Mouse (Mus musculus): ENCODE data around the gene Polr2e.
"Not testable (repeated sequence)": the region's sequence is repeated elsewhere in the genome, so short reads cannot be mapped to it uniquely, and the experiment has no call there.

Polr2e gene

DNA sequence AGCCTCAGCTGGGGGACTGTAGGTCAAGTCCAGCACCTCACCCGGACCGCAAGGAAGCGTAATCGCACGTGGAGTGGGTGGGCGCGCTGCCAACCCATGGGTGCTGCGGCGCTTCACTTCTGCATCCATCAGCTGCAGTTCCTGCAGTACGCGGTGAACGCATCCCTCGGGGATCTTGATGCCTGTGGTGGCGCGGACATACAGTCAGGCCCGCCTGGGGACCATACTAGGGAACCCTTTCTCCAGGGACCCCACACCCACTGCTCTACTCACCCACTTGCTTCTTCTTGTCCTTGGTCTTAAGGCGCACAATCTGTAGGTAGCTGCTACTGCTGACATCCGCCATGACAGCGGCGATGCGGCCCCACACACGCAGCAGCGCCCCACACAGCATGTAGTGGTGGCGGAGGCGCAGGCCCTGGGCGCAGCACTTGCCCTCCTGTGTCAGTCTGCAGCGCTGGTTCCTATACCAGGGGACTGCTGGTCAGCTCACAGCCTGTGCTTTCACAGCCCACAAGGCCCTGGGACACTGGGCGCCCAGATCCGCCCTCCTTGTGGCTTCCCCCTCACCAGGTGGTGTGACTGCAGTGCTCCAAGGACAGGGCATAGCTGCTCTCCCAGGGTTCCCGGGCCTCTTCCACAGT is 18.2 kb upstream of the Polr2e start:
- DNase-seq (ENCODE audit: low spot score in 2 of 2) = no peak

DNA sequence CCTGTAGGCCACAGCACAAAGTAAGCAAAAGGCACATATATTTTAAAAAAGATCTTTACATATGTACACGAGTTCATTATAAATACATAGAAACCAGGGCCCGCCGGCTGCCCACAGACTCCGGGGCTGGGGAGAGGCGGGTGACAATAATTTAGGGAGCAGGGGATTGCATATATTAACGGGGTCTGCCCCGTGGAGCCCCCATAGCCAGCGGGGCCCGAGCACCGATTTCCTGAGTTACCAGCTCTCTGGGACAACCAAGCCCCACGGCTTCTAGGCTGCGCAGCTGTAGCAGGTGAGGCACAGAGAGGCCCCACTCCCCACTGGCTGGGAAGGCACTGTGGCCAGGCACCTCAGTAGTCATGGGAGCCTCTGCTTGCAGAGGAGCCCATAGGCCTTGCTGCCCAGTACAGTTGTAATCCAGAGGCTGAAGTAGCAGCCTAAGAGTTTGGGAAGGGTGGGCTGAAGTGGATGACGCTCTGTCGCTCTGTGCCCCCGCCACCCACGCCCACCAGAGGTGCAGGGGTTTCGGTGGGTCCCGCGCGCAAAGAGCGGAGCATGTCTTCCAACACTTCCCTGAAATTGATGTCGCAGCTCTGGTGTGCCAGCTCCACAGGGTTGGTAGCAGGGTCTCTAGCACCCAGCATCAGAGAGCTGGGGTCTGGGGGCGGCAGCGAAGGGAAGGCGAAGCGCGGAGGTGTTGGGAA is 17.5 kb upstream of the Polr2e start:
- DNase-seq (ENCODE audit: low spot score in 2 of 2) = no peak

- DNase-seq (ENCODE audit: low spot score in 2 of 2) = no peak
These were observed 16.9 kb upstream of the Polr2e start for GRCm38 (mm10) chr10:80056506-80056905.

DNA sequence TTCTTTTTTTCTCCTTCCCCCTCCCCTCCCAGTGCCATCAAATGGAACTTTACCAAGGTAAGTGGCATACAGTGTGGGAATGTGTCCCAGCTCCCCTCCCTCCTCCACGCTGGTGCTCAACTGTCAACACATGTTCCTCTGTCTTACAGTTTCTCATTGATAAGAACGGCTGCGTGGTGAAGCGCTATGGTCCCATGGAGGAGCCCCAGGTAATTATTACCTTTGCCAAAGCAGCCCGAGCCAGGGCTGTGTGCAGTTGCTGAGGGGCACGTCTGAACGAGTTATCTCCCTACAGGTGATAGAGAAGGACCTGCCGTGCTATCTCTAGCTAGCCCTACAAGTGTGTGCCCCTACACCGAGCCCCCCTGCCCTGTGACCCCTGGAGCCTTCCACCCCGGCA is 16.3 kb upstream of the Polr2e start:
- no peak for DNase-seq (ENCODE audit: low spot score in 2 of 2)

- no peak for DNase-seq (ENCODE audit: low spot score in 2 of 2)
These were observed 15.8 kb upstream of the Polr2e start for GRCm38 (mm10) chr10:80055364-80055763.

DNA sequence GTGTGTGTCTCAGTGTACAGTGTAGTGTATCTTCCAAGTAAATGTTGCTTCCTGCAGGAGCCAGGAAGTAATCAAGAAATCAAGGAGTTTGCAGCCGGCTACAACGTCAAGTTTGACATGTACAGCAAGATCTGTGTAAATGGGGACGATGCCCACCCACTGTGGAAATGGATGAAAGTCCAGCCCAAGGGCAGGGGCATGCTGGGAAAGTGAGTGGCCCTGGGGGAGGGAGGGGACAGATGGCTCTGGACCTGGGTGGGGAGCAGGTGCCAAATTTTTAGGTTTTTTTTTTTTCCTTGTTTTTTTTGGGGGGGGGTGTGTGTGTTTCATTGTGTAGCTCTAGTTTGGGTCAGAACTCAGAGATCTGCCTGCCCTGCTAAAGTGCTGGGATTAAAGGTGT is 15.3 kb upstream of the Polr2e start:
- not testable (repeated sequence) for DNase-seq (ENCODE audit: low spot score in 2 of 2)

DNA sequence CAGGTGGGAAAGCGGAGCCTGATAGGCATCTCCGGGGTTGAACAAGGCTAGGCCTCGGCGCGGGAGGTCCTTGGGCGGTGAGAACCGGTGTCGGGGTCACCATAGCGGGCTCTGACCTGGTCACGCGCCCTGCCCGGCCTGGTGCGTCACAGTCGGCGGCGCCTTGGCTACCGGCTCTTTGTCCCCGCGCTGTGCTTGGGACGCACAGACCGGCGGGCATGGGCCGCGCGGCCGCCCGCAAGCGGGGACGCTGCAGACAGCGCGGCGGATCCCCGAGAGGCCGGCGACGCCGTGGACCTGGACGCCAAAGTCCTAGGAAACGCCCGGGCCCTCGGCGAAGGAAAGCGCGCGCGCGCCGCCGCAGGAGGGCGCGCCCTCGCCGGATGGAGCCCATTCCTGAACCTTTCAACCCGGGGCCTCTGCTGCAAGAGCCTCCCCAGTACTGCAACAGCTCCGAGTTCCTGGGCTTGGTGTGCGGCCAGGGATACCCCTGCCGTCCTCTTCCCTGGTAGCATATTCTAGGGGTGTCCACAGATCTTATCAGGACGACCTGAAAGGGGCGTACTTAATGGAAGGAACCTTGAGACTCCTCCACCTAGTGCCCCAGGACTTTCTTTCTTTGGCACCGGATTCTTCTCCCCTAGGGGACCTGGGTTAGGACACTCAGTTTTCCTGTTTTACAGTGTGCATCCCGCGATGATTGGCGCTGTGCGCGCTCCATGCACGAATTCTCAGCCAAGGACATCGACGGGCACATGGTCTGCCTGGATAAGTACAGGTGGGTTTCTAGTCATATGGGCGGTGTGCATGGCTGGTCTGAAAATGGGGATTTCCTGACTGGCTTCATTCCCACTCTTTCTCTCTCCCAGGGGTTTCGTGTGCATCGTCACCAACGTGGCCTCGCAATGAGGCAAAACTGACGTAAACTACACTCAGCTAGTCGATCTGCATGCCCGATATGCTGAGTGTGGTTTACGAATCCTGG is 14.5 kb upstream of the Polr2e start:
- DNase-seq (ENCODE audit: low spot score in 2 of 2) = peak; percentile 65 to 68

DNA sequence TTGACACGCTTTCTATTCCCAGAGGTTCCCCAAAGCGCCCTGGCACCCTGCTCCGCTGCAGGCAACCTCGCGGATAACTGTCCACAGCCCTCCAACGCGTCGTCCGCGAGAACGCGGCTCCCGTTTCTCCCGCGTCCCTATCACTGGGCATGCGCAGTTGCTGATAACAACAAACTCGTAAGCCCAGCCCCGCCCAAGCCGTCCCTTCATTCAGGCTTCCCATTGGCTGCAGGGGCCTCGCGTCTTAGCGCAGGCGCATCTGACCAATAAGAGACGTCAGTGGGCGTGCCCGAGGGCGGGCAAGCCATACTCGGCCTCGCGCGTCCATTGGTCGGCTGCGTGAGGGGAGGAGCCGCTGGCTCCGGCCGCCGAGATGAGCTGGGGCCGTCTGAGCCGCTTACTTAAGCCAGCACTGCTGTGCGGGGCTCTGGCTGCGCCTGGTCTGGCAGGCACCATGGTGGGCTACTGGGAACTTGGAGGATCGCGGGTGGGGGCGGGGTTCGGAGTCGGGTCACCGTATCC is 13.7 kb upstream of the Polr2e start:
- peak; percentile 99 to 100 for DNase-seq (ENCODE audit: low spot score in 2 of 2)

DNA sequence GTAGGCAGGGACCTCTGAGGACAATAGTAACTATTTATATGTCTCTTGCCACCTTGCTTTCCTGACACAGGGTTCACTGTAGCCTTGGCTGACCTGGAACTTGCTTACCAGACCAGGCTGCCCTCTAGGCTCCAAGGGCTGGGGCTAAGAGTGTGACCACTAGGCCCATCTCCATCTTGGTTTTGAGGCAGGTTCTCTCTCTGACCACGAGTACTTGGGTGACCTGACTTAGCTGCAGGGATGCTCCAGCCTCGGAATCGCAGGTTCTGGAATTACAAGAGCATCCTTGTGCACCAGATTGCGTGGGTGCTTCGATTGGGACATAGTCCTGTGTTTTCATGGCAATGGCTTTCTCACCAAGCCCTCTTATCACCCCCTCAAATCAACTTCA is 12.8 kb upstream of the Polr2e start:
- DNase-seq (ENCODE audit: low spot score in 2 of 2) = no peak

- DNase-seq (ENCODE audit: low spot score in 2 of 2) = peak in 1 of 2 experiments; percentile 69
These were observed 12.2 kb upstream of the Polr2e start for GRCm38 (mm10) chr10:80051618-80052373.

- DNase-seq (ENCODE audit: low spot score in 2 of 2) = no peak
These were observed 11.5 kb upstream of the Polr2e start for GRCm38 (mm10) chr10:80050885-80051617.

DNA sequence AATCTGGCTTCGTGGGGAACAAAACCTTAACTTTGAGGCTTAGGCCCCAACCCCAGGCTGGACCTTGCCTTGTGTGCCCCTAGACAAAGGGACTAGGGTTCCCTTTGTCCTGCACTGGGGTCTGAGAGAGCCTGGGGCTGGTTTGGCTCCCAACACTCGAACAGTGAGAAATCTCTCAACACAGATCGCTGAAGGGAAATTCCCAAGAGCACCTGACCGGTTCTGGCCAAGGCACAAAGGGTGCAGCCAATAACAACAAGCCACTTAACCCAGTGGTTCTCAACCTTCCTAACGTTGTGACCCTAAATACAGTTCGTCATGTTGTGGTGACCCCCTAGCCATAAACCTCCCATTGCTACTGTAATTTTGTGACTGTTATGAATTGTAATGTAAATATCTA is 10.6 kb upstream of the Polr2e start:
- no peak for DNase-seq (ENCODE audit: low spot score in 2 of 2)

- no peak for DNase-seq (ENCODE audit: low spot score in 2 of 2)
These were observed 9.2 kb upstream of the Polr2e start for GRCm38 (mm10) chr10:80048834-80049233.

- no peak for DNase-seq (ENCODE audit: low spot score in 2 of 2)
These were observed 8.8 kb upstream of the Polr2e start for GRCm38 (mm10) chr10:80048396-80048795.

DNA sequence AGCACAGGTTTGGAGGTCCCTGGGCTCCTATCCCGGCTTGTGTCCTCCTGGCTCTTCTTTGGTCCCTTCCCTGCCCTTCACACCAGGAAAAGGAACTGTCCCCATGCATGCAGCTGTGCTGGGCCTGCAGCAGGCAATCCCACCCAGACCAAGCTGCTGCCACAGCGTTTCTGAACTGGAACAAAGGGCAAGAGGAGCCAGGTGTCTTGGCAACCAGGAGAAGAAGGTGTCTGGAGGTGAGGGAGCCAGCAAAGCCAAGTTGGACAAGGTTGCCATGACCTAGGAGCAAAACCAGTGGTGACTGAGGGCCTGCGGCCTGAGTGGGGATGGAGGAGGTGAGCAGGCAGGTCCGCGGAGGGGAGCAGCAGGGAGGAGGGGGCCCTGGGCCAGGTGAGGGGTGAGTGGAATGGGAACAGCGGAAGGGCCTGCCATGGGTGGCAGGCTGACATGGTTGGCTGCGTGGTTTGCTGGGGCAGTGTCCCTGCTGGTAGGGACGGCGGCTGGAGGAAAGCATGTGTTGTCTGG is 7.5 kb upstream of the Polr2e start, which contains the start of gene Gpx4:
Gpx4 (plus strand) TSS at position 126 of the 525 bp plus-strand sequence.
- DNase-seq (ENCODE audit: low spot score in 2 of 2) = no peak

GRCm38 (mm10) chr10:80045766-80046165 is 6.2 kb upstream of the Polr2e start:
- no peak for DNase-seq (ENCODE audit: low spot score in 2 of 2)

DNA sequence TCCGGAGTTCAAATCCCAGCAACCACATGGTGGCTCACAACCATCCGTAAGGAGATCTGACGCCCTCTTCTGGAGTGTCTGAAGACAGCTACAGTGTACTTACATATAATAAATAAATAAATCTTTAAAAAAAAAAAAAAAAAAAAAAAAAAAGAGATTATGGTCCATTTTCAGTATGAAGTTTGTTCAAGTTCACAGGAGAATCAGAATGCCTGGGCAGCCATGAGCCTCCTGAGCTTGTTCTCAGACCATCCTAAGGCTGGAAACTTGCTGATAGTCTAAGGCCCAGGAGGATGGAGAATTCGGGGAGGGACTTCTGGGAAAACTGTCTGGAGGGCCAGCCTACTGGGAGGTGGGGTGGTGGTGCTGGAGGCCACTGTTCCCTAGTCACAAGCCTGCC is 5.8 kb upstream of the Polr2e start:
- not testable (repeated sequence) for DNase-seq (ENCODE audit: low spot score in 2 of 2)

DNA sequence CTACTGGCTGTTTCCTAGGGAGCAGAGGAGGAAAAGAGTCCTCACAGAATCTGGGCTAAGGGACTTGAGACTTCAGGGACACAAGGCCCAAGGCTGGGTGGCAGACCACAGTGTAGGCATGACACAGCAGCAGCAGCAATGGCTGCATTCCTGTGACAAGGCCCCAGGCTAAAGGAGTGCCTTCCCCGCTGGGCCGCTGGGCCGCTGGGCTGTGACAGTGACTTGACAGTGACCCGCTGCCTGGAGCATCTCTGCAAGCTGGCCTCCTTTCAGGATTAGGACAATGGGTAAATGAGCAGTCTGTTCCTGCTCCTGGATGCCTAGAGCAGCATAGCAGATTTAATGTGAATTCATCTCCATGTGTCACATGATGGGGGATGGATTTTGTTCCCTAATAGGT is 4.5 kb upstream of the Polr2e start:
- no peak for DNase-seq (ENCODE audit: low spot score in 2 of 2)

GRCm38 (mm10) chr10:80041409-80042060 is 1.9 kb upstream of the Polr2e start:
- not testable (repeated sequence) for DNase-seq (ENCODE audit: low spot score in 2 of 2)

GRCm38 (mm10) chr10:80036832-80037231 is 2.8 kb downstream of the Polr2e start:
- DNase-seq (ENCODE audit: low spot score in 2 of 2) = no peak
